Mouse (Mus musculus) liver, postnatal 0 days (tissue): Measurements from ENCODE around the gene Esr1. TPM values are rescaled to one million over a fixed set of nuclear protein-coding genes. Genes with fewer than 3 reads are reported as not detected.

Source experiments
- ATAC-seq: fragments of 200-750 bp; cut with Nextera tagmentation; 2 replicates; pipeline ENCODE4 v1.8.0; 2017; ENCODE audit warnings: mild to moderate bottlenecking, moderate library complexity
- DNase-seq: peaks from one replicate; pipeline ENCODE4 v3.0.0-alpha.2; 2016
- H3K27ac ChIP-seq: fragments of 300-500 bp; sonication (generic); 2 replicates; pipeline ENCODE4 v1.5.1; 2014; ENCODE audit warnings: antibody characterized with exemption, moderate library complexity, mild to moderate bottlenecking, low read depth
- H3K27me3 ChIP-seq: fragments of 300-500 bp; sonication (generic); 2 replicates; pipeline ENCODE4 v1.6.1; 2014; ENCODE audit warnings: low read length, control low read depth, mixed read lengths; ENCODE audit not compliant: insufficient read depth
- H3K36me3 ChIP-seq: fragments of 300-500 bp; sonication (generic); replicated peaks from 2 replicates; pipeline ENCODE4 v1.6.1; 2014; ENCODE audit warnings: mild to moderate bottlenecking, control low read depth, low read length, moderate library complexity, mixed read lengths; ENCODE audit not compliant: insufficient read depth
- H3K4me1 ChIP-seq: fragments of 300-500 bp; sonication (generic); 2 replicates; pipeline ENCODE4 v1.6.1; 2014; ENCODE audit warnings: antibody characterized with exemption, mild to moderate bottlenecking, control low read depth; ENCODE audit not compliant: insufficient read depth
- H3K4me2 ChIP-seq: fragments of 300-500 bp; sonication (generic); 2 replicates; pipeline ENCODE4 v1.6.1; 2014; ENCODE audit warnings: low read depth, mild to moderate bottlenecking, low read length, moderate library complexity, mixed read lengths
- H3K4me3 ChIP-seq: fragments of 300-500 bp; sonication (generic); 2 replicates; pipeline ENCODE4 v1.5.1; 2014; ENCODE audit warnings: low read depth, low read length
- H3K9ac ChIP-seq: fragments of 300-500 bp; sonication (generic); replicated peaks from 2 replicates; pipeline ENCODE4 v1.6.1; 2014; ENCODE audit warnings: mild to moderate bottlenecking, moderate library complexity
- H3K9me3 ChIP-seq: fragments of 300-500 bp; sonication (generic); 2 replicates; pipeline ENCODE4 v1.6.1; 2016; ENCODE audit warnings: mild to moderate bottlenecking, control low read depth, low read length, mixed read lengths
- CTCF ChIP-seq: sonication (generic); IDR thresholded peaks from 2 replicates; pipeline ENCODE4 v1.5.1; 2016; ENCODE audit warnings: antibody characterized with exemption, low read depth
- EP300 ChIP-seq: IDR thresholded peaks from 2 replicates; pipeline ENCODE4 v1.6.1; 2016; ENCODE audit warnings: antibody characterized with exemption, low read depth, mild to moderate bottlenecking
- WGBS: fragments of 180-500 bp; shearing (Covaris S2); extraction: QIAGEN DNeasy Blood & Tissue Kit; methylation state at CpG from one replicate; pipeline ENCODE4 v1.1.7; 2014; ENCODE audit not compliant: insufficient replicate concordance; 5-methylcytosine and 5-hydroxymethylcytosine counted together
- polyA plus RNA-seq: library from polyadenylated mRNA; unstranded; fragments of >200 nt; fragmentation: Nextera tagmentation; extraction: Ambion mirVana; gene quantifications from 2 replicates; pipeline ENCODE4 v1.2.1, GENCODE M21; 2015

Esr1 gene
- polyA plus RNA-seq, 1 experiment from 2014 or later = 1.0 TPM

DNA sequence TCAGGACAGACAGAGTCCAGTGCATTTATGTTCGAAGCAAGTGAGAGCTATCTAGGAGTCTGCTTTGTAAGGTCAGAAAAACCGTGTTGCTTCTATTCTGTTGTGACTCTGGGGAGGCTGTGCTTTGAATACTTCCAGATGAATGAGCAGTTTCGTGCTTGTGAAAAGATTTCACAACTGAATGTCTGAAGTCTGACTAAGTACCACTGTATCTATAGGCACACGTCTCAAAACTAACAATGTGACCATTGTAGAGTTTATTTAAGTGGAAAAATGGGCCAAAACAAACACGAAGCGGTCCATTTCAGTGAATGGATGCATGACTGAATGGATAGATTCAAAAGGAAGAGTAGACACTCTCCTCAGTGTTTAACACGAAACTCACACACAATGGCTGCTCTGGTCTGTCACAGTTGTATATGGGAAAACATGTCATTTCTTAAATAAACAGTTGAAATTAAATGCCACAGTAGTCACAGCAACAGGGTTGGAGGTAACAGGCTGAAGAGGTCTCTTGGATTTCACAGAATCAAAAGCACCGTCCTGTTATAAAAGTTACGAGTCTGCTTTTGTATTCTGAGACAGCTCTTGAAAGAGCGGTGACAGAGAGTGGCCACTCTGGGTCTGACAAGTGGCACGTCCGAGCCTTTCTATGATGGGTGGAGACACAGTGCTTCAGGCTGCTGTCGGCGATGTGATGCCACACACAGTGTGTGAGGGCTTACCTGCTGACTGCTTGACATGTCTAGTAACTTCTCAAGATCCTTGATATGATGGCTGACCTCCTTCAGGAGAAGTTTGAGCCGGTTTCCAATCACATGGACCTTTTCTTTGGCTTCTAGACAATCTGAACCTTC, 421.0 kb downstream of the Esr1 start:
- no peaks in the 10 kb centered on the region for H3K4me1 ChIP-seq
- ATAC-seq (no peak), DNase-seq (no peak)
- H3K36me3 ChIP-seq = peaks cover 40% of the 10 kb centered on the region
- H3K27me3 ChIP-seq = no peaks in the 10 kb centered on the region
- TF ChIP-seq EP300 = no peak
- TF ChIP-seq CTCF = no peak
- no peak overlapping the region for H3K9ac ChIP-seq
- no peaks in the 10 kb centered on the region for H3K9me3 ChIP-seq
- no peak overlapping the region for H3K4me2 ChIP-seq
- WGBS = 83% methylated on average over 15 of the region's 15 CpGs
- no peak overlapping the region for H3K4me3 ChIP-seq
- H3K27ac ChIP-seq = no peak overlapping the region

DNA sequence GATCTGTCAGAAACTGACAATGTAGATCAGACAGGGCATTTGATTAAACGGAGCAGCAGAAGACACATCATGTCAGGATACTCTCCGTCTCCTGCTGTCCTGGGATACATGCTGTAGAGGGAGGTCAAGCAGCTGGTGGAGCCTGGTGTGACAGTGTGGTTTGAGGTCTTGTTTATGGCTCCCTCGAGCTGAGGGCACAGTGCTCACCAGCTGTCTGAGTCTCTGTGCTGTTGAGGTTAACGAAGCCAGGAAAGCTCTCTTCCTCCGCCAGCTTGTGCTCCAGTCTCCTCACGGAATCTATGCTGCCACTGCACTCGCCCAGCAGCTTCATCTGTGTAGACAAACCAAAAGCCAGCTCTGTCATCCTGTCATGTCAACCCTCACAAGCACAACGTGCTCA, 429.9 kb downstream of the Esr1 start:
- DNase-seq = no peak
- no peak overlapping the region for H3K27ac ChIP-seq
- 74% methylated on average over 8 of the region's 8 CpGs for WGBS
- no peak for ATAC-seq
- H3K4me2 ChIP-seq = no peak overlapping the region
- H3K4me1 ChIP-seq = no peaks in the 10 kb centered on the region
- H3K4me3 ChIP-seq = no peak overlapping the region
- no peaks in the 10 kb centered on the region for H3K9me3 ChIP-seq
- H3K27me3 ChIP-seq = no peaks in the 10 kb centered on the region
- TF ChIP-seq EP300 = no peak
- no peak for TF ChIP-seq CTCF
- no peak overlapping the region for H3K9ac ChIP-seq
- H3K36me3 ChIP-seq = peaks cover 67% of the 10 kb centered on the region

DNA sequence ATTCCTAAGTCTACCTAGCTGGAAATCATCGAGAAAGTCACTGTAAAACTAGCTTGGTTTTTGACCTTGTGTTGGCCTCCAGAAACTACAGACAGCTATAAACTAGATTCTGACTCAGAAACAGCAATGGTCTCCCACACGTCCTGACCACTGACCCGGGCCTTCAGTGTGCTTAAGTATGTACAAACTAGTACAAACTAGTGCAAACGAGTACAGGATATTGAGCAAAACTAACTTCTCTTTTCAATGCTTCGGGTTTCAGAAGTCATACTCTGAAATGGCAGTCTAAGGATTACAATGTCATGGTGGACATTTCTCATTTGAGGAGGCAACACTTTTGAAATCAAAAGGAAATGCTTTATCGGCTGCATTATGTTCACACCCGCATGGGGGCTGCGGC, 433.1 kb downstream of the Esr1 start:
- Histone ChIP-seq H3K4me3 (no peak overlapping the region), H3K4me1 (no peaks in the 10 kb centered on the region), H3K27me3 (no peaks in the 10 kb centered on the region), H3K4me2 (no peak overlapping the region), H3K9ac (no peak overlapping the region), H3K36me3 (peaks cover 70% of the 10 kb centered on the region), H3K9me3 (no peaks in the 10 kb centered on the region), H3K27ac (no peak overlapping the region)
- no peak for ATAC-seq
- no peak for TF ChIP-seq EP300
- TF ChIP-seq CTCF = no peak
- DNase-seq = no peak
- 73% methylated on average over 8 of the region's 8 CpGs for WGBS

DNA sequence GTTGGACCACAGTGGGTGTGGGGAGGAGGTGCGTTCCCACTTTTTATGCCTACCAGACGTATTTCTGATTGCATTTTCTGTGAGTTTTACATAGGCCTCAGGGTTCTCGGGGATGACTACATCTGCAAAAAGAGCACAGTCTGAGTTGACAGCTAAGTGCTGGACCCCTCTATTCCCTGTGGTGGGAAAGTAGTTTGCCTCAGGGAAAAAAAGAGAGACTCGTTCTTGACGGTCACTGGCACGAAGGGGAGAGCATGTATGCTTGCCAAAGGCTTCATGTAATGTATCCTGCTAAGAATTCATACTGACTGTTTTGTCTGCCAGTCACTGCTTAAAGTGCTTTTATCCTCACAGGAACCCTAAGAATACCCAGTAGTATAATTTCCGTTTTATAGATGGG, 433.8 kb downstream of the Esr1 start:
- WGBS = 83% methylated on average over 7 of the region's 7 CpGs
- Histone ChIP-seq H3K36me3 (peaks cover 66% of the 10 kb centered on the region), H3K27me3 (no peaks in the 10 kb centered on the region), H3K9me3 (no peaks in the 10 kb centered on the region), H3K4me1 (no peaks in the 10 kb centered on the region), H3K9ac (no peak overlapping the region), H3K27ac (no peak overlapping the region), H3K4me3 (no peak overlapping the region), H3K4me2 (no peak overlapping the region)
- DNase-seq (no peak), ATAC-seq (no peak)
- TF ChIP-seq EP300 = no peak
- TF ChIP-seq CTCF = no peak

DNA sequence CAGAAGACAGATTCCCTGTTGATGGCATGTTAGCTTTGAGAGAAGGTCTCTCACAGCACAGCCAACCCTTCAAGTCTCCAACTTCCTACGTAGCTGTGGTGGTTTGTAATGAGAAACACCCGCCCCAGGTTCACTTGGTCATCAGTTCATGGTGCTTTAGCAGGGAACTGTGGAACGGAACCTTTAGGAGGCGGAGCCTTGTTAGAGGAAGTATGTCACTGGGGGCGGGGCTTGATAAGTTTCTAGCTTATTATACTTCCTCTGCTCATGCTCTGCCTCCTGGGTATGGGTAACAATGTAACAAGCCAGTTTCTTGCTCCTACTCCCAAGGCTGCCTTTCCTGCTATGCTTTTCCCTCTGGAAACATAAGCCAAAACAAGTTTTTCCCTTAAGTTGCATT, 434.3 kb downstream of the Esr1 start:
- no peaks in the 10 kb centered on the region for H3K27me3 ChIP-seq
- H3K36me3 ChIP-seq = peaks cover 61% of the 10 kb centered on the region
- H3K4me1 ChIP-seq = no peaks in the 10 kb centered on the region
- no peak for TF ChIP-seq CTCF
- no peak for TF ChIP-seq EP300
- WGBS = 83% methylated on average over 5 of the region's 5 CpGs
- H3K9me3 ChIP-seq = no peaks in the 10 kb centered on the region
- H3K27ac ChIP-seq = no peak overlapping the region
- H3K9ac ChIP-seq = no peak overlapping the region
- peak; percentile 18 for DNase-seq
- no peak for ATAC-seq
- H3K4me3 ChIP-seq = no peak overlapping the region
- H3K4me2 ChIP-seq = no peak overlapping the region

Other genes starting within 250 kb of the Esr1 start
- 3.1 TPM in 2 replicates for gene Zbtb2, start 223.5 kb upstream of the Esr1 start, polyA plus RNA-seq
- gene Rmnd1, start 179.2 kb upstream of the Esr1 start, polyA plus RNA-seq = 15.6 and 16.6 TPM in 2 replicates
- gene Armt1, start 179.1 kb upstream of the Esr1 start, polyA plus RNA-seq = 12.3 and 13.6 TPM in 2 replicates
- gene Ccdc170, start 129.1 kb upstream of the Esr1 start, polyA plus RNA-seq = not detected in 2 replicates